Mouse (Mus musculus) ovary, adult 18-20 months (tissue): ENCODE data around the gene March10.

Experiments used
- DNase-seq: peaks from one replicate; pipeline ENCODE4 v3.0.0; 2022; ENCODE audit warnings: low spot score, mixed read lengths

March10 gene

DNA sequence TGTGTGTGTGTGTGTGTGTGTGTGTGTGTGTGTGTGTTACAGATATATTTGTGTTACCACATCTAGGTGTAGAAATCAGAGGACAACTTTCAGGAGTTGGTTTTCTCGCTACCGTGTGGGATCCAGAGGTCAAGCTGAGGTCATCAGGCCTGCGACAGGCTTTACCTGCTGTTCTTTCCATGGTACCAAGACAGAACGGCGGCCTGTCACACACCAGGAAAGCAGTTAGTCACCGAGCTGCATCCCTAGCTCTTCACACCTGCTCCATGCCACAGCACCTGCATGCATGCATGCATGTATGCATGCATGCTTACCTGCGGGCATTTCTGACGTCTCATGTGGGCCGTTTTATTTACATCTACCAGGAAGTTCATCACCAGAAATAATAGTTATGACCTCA lies 9.0 kb upstream of the March10 start:
- DNase-seq, result no peak

DNA sequence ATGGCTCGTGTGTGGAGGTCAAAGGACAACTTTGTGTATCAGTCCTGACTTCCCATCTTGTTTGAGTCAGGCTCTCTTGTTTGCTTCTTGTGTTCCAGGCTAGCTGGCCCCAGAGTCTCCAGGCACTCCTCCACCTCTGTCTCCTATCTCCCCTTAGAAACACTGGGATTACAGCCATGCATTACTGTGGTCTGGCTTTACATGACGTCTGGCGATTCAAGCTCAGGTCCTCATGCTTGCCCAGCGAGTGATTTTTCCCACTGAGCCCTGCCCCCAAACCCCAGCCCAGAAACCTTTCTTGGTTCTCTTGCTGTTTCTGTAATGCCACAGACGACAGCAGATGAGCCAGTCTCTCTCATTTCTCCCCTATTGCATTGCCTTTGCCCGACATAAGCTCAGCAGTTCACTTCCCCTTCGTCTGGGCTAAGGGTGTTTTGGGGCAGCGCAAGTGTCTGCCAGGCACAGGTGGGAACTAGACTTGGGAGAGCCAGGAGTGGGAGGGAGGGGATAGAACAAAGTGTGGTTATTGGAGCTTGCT lies 8.0 kb upstream of the March10 start:
- DNase-seq, result no peak

DNA sequence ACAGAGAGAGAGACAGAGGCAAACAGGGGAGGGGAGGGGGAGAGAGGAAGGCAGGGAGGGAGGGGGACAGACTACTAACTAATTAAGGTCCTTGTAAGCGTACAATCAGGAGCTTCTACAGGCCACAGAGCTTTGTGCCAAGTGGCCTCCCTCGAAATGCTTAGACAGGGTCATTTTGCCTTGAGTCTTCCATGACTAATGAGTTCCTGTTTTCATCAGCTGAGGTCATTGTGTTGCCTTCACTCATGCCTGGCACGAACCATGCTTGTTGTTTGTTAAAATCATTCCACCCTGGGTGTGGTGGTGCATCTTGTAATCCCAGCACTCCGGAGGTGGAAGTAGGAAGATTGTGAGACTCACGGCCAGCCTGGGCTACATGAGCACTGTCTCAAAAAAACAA lies 3.4 kb upstream of the March10 start:
- DNase-seq, result peak; percentile 71

DNA sequence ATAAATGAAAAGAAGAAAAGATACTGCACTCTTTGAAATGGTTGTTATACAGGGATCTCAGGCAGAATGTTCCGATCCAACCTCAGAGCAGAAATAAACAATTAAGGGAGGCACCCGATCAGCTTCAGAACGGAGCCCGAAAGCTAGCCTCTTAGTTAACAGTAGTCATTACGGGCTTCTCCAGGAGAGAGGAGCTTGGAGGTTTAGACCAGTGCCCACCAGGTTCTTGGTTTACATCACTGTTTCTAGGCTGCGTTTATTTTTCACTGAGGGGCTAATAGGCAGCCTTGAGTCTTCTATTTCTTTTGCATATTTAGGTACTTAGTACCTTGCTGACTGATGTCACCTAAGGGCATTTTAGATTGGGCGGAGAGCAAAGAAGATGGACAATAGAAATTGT lies 506 bp upstream of the March10 start:
- no peak for DNase-seq

DNA sequence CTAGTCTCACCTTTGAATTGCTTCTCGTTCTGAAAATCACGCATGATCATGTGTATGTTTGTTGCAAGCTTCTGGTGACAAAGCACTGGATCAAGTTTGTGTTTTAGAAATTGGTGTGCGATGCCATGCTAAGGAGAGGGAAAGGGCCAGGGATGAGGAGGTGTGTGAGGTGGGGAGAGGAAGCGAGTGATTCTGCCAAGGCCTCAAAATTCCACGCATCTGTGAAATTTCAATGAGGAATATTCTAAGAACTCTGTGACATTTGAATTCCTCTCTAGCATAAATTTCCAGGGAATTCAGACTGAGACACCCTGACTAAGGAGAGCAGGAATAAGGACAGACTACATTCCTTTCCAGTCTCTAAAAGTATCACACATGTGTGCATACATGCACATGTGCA lies 1.4 kb downstream of the March10 start:
- DNase-seq, result no peak

DNA sequence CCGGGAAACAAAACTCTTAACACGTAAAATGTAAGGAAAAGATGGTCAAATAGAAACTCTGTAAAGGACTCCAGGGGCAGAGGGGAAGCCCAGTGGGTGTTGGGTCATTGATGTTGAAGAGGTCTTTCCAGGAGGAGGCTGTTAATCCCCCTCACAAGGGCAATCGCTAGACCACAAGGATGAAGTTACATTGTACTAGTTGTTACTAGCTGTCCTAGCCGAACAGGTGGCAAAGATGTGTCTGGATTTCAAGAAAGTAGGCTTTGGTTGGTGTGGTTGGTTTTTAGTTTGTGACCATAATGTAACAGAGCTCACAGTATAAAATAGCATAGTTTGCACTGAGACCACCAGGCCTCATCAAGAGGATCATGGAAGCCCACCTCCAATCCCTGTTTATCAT lies 3.5 kb downstream of the March10 start:
- no peak for DNase-seq

DNA sequence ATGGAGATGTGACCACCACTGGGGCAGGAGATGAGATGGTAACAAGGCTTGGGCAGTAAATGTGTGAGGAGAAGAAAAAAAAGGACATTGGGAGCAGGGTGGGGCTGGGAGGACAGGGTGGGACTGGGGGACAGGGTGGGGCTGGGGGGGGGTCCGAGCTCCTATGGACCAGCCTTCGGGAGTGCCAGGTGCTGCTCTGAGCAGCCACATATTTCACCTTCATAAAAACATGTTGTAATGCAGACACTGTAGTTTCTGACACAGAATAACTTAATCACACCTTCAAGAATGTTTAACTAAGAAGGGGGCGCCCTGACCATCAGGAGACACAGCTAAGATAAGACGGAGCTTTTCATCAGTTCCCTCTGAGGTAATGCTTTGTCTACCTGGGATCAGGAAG lies 4.0 kb downstream of the March10 start:
- no peak for DNase-seq

DNA sequence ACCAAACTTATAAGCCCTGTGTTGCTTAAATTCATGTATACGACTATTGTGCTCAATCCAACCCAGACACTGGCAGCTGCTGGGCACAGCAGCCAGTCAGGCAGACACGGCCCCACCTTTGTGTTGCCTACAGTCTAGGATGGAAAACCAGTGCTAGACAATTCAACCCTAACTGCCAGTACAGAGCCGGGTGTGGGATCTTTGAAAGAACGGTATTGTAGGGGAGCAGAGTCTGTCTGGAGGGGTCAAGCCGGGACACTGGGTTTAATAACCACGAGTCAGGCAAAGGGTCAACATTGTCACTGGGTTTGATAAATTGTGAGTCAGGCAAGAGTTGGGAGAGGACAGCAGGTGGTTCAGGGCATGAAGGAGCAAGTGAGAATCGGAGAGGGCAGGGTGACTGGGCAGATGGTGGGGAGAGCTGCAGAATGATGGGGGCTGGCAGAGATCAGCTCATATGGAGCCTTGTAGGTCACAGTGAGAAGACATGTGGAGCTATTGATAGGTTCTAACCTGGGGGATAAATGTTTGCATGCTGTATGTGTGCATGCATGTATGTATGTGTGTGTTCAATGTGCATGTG lies 4.9 kb downstream of the March10 start:
- DNase-seq, result no peak

DNA sequence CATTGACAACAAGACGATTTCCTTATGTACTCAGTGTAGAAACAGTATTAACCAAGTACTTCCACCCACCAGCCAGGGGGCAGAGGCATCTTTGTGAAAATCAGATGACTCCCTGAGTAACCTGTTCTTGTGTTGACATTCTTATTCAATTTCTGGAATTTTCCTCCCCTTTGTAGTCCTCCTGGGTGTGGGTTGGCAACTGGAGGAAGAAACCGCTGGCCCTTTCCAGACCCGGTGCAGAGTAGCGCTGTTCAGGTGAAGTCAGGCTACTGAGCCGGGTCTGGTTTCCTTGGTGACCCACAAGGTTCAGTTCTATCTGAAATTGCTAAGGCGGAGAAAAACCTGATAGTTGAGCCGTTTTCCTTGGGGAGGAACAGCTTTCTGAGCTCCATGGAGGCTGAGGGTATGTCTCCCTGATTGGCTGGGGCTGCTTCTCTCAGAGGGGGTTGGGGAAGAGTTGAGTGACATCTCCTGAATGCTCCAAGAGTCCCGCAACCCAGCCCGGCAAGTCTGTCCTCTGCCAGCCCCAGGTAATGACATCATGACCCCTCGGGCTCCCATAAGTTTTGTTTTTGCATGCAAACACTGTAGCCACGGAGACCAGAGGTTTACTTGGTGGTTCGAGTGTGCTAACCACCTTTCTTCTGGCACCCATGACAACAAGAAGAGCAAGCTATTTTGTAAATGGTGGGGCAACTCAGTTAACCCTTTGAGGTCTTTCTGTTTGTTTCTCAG lies 6.8 kb downstream of the March10 start:
- no peak for DNase-seq

DNA sequence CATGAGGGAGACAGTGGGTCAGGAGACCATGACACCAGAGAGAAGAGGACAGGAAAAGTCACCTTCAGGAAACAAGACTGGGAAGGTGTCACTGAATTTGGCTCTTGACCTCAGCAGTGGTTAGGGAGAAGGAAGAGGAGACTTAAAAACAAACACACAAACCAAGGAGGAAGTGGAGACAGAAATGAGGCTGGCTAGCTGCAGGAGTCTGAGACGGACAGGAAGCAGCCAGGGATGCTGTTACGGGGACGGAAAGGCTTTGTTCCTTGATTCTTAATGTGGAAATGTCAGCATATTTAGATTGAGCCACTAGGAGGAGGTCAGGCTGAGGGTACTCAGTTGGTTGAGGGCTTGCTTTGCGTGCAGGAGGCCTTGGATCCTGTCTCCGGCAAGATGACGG lies 8.9 kb downstream of the March10 start:
- DNase-seq, result no peak

DNA sequence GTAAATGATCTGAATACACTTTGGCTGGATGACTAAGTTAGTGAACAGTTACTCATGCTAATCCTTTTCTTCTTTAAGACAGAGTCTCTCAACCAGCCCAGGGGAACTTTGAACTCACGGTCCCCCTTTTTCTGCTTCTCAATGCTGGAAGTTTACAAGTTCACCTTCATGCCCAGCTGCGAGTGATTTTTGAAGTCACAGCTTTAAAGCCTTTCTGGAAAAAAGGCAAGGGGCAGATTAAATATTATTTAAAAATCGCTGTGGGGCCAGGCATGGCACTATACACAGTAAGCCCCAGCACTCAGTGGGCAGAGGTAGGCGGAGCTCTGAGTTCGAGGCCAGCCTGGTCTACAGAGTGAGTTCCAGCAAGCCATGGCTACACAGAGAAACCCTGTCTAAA lies 10.3 kb downstream of the March10 start:
- DNase-seq, result no peak

DNA sequence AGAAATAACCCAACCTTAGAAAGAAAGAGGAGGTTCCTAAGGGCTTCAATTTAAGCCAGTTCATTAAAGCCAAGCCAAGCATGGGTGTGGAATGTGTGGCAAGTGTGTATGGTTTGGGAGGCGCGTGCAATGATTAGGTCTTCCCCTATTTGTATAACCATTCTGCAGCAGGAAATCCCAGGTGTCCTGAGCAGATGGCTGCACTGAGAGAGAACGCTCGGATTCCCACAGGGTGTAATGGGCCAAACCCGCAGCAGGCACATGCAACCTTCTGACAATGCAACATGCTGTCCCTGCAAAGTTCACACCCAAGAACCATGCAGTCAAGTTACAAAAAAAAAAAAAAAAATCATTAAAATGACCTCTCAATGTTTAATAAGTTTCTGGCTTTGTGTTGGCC lies 10.8 kb downstream of the March10 start:
- DNase-seq, result no peak

DNA sequence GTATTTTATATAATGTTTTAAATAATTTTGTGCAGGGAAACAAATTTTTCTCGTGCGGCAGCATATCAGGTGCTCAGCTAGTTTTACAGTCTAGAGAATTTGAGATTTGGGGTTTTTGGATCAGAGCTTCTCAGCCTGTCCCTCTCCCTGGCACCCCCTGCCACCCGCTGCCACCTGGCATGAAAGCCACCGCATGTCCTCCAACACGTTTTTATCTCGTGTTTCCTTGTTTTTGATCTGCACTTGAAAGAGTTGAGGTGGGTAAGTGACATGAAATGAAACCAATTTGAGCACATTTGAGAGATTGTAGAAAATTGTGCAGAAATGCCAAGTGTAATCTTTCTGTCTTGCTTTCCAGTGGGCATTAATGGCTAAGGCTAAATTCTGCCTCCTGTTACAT lies 11.6 kb downstream of the March10 start:
- no peak for DNase-seq

DNA sequence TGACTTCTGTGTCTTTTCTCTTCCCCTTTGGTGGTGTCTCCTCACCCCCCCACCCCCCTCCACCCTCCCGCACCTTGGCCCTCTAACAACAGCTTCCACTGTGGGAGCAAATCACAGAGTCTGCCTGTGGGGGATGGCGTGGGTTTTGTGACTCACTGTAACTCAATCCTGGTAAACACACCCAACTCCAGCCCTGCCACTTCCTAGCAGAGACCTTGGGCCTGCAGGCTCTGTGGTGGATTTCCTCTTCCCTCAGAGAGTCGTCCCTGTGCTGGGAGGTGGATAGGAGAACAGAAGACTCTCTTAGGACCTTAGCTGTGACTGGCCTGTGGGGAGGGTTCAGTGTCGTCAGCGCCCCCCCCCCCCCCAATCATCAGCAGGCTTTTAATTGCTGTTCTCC lies 13.0 kb downstream of the March10 start:
- DNase-seq, result no peak

DNA sequence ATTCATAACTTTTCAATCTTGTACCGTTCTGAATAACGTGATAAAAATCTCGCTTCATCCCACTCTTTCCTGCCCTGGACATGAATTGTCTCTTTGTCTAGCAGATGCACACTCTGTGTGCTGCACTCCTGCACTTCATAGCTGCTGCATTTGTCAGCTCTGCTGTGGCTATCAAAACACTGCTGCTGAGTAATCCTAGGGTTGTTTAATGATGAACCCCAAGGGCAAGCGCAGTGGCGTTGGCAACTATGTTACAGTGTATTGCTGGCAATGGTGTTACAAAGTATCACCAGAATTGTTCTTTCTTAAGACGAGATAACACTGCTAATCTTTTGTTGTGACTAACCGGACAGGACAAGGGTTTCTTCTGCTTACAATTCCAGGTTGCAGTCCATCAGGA lies 16.7 kb downstream of the March10 start:
- peak; percentile 44 for DNase-seq

DNA sequence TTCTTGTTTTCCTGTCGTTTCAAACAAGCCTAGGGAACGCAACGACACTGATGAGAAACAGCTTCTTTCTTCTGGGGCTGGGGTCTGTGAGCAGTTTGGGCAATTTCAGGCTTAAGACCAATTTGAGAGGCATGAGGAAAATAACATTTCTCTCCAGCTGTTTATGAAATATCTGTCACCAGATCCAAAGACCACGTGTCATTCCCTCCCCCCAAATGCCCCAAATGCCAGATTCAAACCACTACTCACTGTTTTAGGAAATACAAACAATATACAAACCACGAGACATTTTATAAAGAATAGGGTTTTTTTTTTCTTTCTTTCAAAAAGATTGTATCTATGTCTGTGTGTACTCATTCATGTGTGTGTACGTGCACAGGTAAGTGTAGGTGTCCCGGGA lies 17.6 kb downstream of the March10 start:
- no peak for DNase-seq

DNA sequence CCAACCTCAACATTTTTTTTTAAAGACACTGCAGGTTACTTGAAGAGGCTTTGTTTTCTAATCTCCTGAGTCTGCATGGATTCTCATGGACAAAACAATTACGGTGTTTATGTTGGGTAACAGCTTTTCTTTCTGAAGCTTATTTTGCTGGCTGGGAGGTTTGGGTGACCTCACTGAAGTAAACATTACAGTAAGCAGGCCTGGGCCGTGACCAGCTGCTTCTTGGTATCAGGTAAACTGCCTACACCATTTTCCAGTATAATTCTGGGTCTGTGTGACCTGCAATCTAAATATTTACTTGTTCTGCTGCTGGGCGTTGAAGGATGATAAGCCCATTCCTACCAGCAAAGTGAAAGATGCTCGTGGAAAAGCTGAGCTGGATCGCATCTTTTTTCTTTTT lies 30.1 kb downstream of the March10 start:
- peak; percentile 30 for DNase-seq

DNA sequence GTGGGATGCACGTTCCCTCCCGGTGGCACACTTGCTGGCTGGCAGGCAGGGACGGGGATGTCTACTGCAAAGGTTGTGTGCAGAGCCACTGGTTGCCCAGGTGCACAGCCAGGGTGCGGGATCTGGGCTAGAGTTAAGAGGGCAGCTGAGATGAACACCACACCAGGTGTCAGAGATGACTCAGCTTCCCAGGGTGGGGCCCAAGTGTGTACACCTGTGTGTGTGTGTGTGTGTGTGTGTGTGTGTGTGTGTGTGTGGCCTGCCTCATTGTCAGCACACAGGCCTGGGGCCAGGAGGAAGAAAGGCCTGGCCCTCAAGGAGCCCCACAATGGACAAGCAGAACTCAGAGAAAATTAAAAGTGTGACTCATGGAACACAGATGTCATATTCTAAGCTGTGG lies 31.9 kb downstream of the March10 start:
- DNase-seq, result no peak

DNA sequence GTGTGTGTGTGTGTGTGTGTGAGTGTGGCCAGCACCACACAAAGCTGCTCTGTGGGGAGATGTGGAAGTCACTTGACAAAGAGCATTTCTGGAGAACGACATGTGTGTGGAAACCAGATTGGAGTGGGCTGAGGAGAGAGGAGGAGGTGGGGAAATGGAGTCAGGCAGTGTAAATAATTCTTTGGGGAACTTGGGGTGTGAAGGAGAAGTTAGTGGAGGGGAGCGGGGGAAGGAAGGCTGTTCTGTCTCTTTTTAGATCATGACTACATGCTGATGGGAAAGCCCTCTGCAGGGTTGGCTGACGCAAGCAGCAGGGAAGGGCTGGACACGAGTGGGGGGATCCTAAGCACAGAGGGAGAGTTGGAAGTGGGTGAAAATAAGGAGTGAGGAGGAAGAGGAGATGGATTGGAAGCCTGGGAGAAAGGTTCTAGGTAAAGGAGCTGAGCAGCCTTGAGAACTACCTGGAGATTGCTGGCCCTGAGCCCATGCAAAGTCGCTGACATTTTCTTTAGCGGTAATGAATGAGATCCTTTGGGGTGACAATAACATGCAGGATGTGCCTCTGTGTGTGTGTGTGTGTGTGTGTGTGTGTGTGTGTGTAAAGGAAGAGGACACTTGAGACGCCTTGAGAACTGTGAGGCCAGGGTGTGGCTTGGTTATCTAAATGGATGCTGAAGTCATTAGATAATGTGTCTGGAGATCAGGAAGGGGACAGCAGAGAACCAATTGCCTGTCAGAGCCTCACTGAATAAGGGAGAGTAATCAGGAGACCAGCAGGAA lies 35.7 kb downstream of the March10 start:
- no peak for DNase-seq

DNA sequence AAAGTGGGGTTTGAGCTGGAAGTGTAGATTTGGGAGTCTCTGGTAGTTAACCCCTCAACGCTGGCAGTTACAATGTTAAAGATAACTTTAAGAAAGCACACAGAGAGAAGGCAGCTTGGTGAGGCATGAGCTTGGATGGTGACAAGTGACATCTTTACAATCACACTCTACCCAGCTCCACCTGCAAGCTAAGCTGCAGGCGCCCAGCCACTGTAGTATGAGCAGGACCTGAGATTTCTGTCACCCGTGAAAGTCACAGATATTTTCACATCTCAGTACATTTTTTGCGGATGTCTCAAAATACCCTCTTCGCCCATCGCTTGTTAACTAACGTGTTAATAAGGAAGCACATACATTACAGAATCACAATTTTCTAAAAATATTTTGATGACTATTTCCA lies 36.6 kb downstream of the March10 start:
- no peak for DNase-seq

DNA sequence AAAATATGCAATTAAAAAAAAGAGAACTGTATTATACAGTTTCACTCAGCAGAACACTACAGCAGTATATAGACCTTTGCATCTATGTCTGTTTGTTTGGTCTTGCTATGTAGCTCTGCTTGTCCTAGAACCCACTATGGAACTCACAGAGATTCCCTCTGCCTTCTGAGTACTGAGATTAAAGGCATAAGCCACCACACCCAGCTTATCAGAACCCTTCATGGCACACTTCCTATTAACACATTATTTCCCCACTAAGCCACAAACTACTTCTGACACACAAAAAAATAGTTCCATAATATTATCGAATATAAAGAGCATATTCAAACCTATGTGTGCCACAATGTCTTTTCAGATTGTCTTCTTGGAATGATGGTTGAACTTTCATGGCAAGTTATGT lies 42.5 kb downstream of the March10 start:
- no peak for DNase-seq

DNA sequence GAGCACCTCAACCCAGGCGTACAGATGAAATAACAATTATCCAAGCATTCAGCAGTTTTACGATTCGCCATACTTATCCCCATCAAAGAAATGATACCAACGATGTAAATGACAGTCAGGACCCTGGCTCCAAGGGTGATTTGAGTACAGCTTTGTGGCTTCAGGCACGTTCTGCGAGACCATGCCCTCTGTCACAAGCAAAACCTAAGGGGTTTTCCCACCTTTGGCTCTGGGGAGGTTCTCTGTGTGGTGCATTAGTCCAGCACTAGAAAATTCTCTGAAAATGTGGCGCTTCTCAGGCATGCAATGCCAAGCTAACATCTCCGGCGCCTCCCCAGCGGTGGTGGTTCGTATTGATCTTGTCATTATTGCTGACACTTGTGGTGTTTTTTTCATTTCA lies 47.1 kb downstream of the March10 start:
- no peak for DNase-seq

DNA sequence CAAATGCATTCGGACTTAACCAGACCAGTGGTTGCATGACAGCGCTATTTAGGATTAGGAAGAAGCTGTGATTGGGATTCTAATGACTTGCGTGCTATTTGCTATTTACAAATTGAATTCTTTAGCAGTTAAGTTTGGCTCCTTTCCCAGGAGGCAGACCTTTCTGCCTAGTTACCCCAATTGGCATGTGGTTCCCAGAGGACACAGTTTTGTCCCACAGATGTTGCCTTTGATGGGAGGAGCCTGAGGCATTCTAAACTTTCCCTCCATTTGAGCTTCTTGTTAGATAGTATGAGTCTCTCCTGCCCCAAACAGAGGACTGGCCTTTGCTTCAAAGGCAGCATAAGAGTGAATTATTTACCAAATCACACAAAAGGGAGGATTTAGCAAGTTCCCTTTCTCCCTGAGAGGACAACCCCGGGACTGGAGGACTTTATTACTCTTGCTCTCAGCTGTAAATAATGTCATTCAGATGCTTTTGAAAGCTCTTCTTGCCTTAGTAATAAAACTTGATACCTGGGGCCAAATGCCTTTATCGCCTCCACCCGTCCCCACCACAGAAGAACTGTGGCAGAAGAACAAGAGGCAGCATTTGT lies 48.6 kb downstream of the March10 start:
- no peak for DNase-seq
